Mouse (Mus musculus): ENCODE measurements around the gene Topbp1. TPM values are rescaled to one million over a fixed set of nuclear protein-coding genes. Genes with fewer than 3 reads are reported as not detected.

Topbp1 gene
- polyA plus RNA-seq, 1 experiment from 2014 or later = 94.9 TPM

DNA sequence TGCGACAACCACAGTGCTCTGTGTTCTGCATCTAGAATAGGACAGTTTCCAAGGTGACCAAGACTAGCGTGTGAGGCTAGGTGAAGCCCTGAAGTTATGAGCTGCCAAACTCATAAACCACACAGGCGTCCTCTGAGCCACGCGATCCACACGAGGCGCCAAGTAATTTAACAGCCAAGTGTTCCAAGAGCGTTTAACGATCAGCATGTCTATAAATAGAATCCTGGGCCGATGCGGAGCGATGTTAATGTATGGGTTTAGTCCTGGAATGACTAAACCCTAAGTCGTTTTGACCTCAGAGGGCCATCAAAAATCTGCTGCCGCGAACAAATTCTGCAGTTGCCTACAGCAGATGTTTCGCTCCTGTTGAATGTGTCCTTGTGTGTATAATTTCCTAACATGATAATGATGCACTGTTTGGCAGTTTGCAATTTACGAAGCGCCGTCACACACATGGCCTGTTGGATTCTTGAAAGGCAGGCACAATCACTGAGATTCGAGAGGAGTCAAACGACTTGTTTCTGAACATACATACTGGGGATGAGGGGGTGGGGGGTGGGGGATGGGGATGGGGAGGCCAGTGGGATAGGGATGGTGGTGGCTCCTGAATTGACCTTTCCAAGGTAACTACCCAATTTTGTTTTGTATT is 93.6 kb downstream of the Topbp1 start:
- no peak overlapping the region for H3K4me2 ChIP-seq
- 75% methylated on average over 21 of the region's 21 CpGs for WGBS
- ATAC-seq (ENCODE audit: low FRiP score) = no peak

More for the DNA sequence above, 93.6 kb downstream of the Topbp1 start:
- H3K9me3 ChIP-seq = no peaks in the 10 kb centered on the region
- H3K27me3 ChIP-seq = no peaks in the 10 kb centered on the region
- no peak overlapping the region for H3K9ac ChIP-seq
- H3K4me1 ChIP-seq = no peaks in the 10 kb centered on the region
- no peak overlapping the region for H3K4me3 ChIP-seq (replicated peaks)
- no peak overlapping the region for H3K27ac ChIP-seq
- no peaks in the 10 kb centered on the region for H3K36me3 ChIP-seq (replicated peaks)

Other genes starting within 250 kb of the Topbp1 start
- 35.8 and 41.8 TPM in 2 replicates for gene Rab6b, start 193.4 kb upstream of the Topbp1 start, polyA plus RNA-seq (2016; fragmentation: Nextera tagmentation; extraction: Ambion mirVana)
- 50.3 and 50.9 TPM in 2 replicates for gene Srprb, start 103.1 kb upstream of the Topbp1 start, polyA plus RNA-seq (2016; fragmentation: Nextera tagmentation; extraction: Ambion mirVana)
- 3.3 and 4.5 TPM in 2 replicates for gene Gm20425, start 74.9 kb upstream of the Topbp1 start, polyA plus RNA-seq (2016; fragmentation: Nextera tagmentation; extraction: Ambion mirVana)
- 12.9 and 13.2 TPM in 2 replicates for gene Trf, start 74.8 kb upstream of the Topbp1 start, polyA plus RNA-seq (2016; fragmentation: Nextera tagmentation; extraction: Ambion mirVana)
- 1.9 and 3.3 TPM in 2 replicates for gene 1300017J02Rik, start 133 bp upstream of the Topbp1 start, polyA plus RNA-seq (2016; fragmentation: Nextera tagmentation; extraction: Ambion mirVana)
- 122 and 132 TPM in 2 replicates for gene Cdv3, start 60.6 kb downstream of the Topbp1 start, polyA plus RNA-seq (2016; fragmentation: Nextera tagmentation; extraction: Ambion mirVana)
- 2.7 and 3.0 TPM in 2 replicates for gene Bfsp2, start 175.2 kb downstream of the Topbp1 start, polyA plus RNA-seq (2016; fragmentation: Nextera tagmentation; extraction: Ambion mirVana)

Data from forebrain, embryonic 12.5 days (tissue).